Mouse (Mus musculus) MEL (cell line): ENCODE results near the gene Poln. TPM values are rescaled to one million over a fixed set of nuclear protein-coding genes. Genes with fewer than 3 reads are reported as not detected.
A peak's percentile ranks its signal among the peaks of the same experiment; 100 is the strongest.

Source experiments
- DNase-seq: peaks from one replicate; pipeline ENCODE4 v3.0.0; 2011; ENCODE audit warnings: low read depth, low spot score
- H3K27ac ChIP-seq: 2 replicates; pipeline ENCODE4 v1.5.1; 2012; ENCODE audit warnings: low read depth, mild to moderate bottlenecking, control low read depth, low read length, moderate library complexity; ENCODE audit not compliant: control insufficient read depth
- H3K27me3 ChIP-seq, 2 experiments: fragments of 150-350 bp in 1 of 2; sonication (generic) in 1 of 2; 2 replicates each; pipeline ENCODE4 v1.6.1; 2012; ENCODE audit warnings: low read length in 2 of 2, mild to moderate bottlenecking in 2 of 2, improper control_type of control experiment in 1 of 2, moderate library complexity in 1 of 2; ENCODE audit not compliant: insufficient read depth in 2 of 2, control insufficient read depth in 1 of 2
- H3K36me3 ChIP-seq, 2 experiments: 2 replicates each; pipeline ENCODE4 v1.6.1; 2012 to 2014; ENCODE audit warnings: low read length in 2 of 2, improper control_type of control experiment in 1 of 2, inconsistent platforms in 1 of 2, mild to moderate bottlenecking in 1 of 2; ENCODE audit not compliant: insufficient read depth in 2 of 2, control insufficient read depth in 1 of 2
- H3K4me1 ChIP-seq, 2 experiments: fragments of 150-350 bp in 1 of 2; sonication (generic) in 1 of 2; 2 replicates each; pipeline ENCODE4 v1.6.1; 2012; ENCODE audit warnings: low read length in 2 of 2, improper control_type of control experiment in 1 of 2, mild to moderate bottlenecking in 1 of 2; ENCODE audit not compliant: insufficient read depth in 2 of 2, control insufficient read depth in 1 of 2
- H3K4me3 ChIP-seq, 2 experiments: fragments of 150-350 bp in 1 of 2; sonication (generic) in 1 of 2; 2 replicates each; pipeline ENCODE4 v1.5.1; 2012; ENCODE audit warnings: low read depth in 2 of 2, low read length in 2 of 2, mild to moderate bottlenecking in 2 of 2, moderate library complexity in 2 of 2, control low read depth in 1 of 2, improper control_type of control experiment in 1 of 2; ENCODE audit not compliant: control insufficient read depth in 1 of 2, insufficient read depth in 1 of 2
- H3K79me2 ChIP-seq: 2 replicates; pipeline ENCODE4 v1.6.1; 2012; ENCODE audit warnings: mild to moderate bottlenecking, low read length, moderate library complexity; ENCODE audit not compliant: control insufficient read depth, poor library complexity, insufficient read depth
- H3K9ac ChIP-seq: 2 replicates; pipeline ENCODE4 v1.6.1; 2012; ENCODE audit warnings: low read depth, mild to moderate bottlenecking, control low read depth, low read length, moderate library complexity; ENCODE audit not compliant: control insufficient read depth, poor library complexity, severe bottlenecking
- H3K9me3 ChIP-seq: fragments of 150-350 bp; sonication (generic); replicated peaks from 2 replicates; pipeline ENCODE4 v1.6.1; 2012; ENCODE audit warnings: mild to moderate bottlenecking, low read length, improper control_type of control experiment, moderate library complexity; ENCODE audit not compliant: insufficient read depth
- BHLHE40 ChIP-seq: IDR thresholded peaks from 2 replicates; pipeline ENCODE4 v1.6.1; 2012; ENCODE audit warnings: low read depth, mild to moderate bottlenecking, inconsistent platforms, low read length, improper control_type of control experiment, borderline replicate concordance
- CHD1 ChIP-seq: IDR thresholded peaks from 2 replicates; pipeline ENCODE4 v1.6.1; 2012; ENCODE audit warnings: low read depth, mild to moderate bottlenecking, inconsistent platforms, low read length, improper control_type of control experiment
- CHD2 ChIP-seq: IDR thresholded peaks from 2 replicates; pipeline ENCODE4 v1.6.1; 2011; ENCODE audit warnings: low read length, improper control_type of control experiment
- CTCF ChIP-seq, 3 experiments: IDR thresholded peaks in 2 of 3; conservative IDR thresholded peaks in 1 of 3; 2 replicates each; pipeline ENCODE4 v1.5.1; 2011 to 2012; ENCODE audit warnings: low read length in 3 of 3, low read depth in 2 of 3, mild to moderate bottlenecking in 2 of 3, improper control_type of control experiment in 1 of 3, inconsistent platforms in 1 of 3, mixed read lengths in 1 of 3, moderate library complexity in 1 of 3; ENCODE audit not compliant: control insufficient read depth in 1 of 3, insufficient read depth in 1 of 3, poor library complexity in 1 of 3, severe bottlenecking in 1 of 3
- E2F4 ChIP-seq: IDR thresholded peaks from 2 replicates; pipeline ENCODE4 v1.6.1; 2011; ENCODE audit warnings: low read depth, low read length, improper control_type of control experiment, borderline replicate concordance
- ELF1 ChIP-seq: IDR thresholded peaks from 2 replicates; pipeline ENCODE4 v1.6.1; 2014; ENCODE audit warnings: low read depth, mild to moderate bottlenecking, inconsistent platforms, low read length, improper control_type of control experiment, moderate library complexity
- EP300 ChIP-seq, 2 experiments: IDR thresholded peaks; 2 replicates each; pipeline ENCODE4 v1.6.1; 2011; ENCODE audit warnings: improper control_type of control experiment in 2 of 2, low read length in 2 of 2, low read depth in 1 of 2, mild to moderate bottlenecking in 1 of 2
- ETS1 ChIP-seq: IDR thresholded peaks from 2 replicates; pipeline ENCODE4 v1.6.1; 2012; ENCODE audit warnings: low read depth, mild to moderate bottlenecking, inconsistent platforms, low read length, improper control_type of control experiment, moderate library complexity
- GABPA ChIP-seq: IDR thresholded peaks from 2 replicates; pipeline ENCODE4 v1.6.1; 2012; ENCODE audit warnings: low read depth, mild to moderate bottlenecking, inconsistent platforms, low read length, improper control_type of control experiment, moderate library complexity
- HCFC1 ChIP-seq: IDR thresholded peaks from 2 replicates; pipeline ENCODE4 v1.6.1; 2012; ENCODE audit warnings: low read depth, mild to moderate bottlenecking, inconsistent platforms, low read length, improper control_type of control experiment, moderate library complexity
- KAT2A ChIP-seq: conservative IDR thresholded peaks from 2 replicates; pipeline ENCODE4 v1.6.1; 2012; ENCODE audit warnings: low read depth, low read length, improper control_type of control experiment, inconsistent platforms
- MAFK ChIP-seq: IDR thresholded peaks from 2 replicates; pipeline ENCODE4 v1.6.1; 2011; ENCODE audit warnings: low read depth, mild to moderate bottlenecking, low read length, improper control_type of control experiment, borderline replicate concordance
- MAZ ChIP-seq: IDR thresholded peaks from 2 replicates; pipeline ENCODE4 v1.6.1; 2012; ENCODE audit warnings: low read depth, mild to moderate bottlenecking, inconsistent platforms, low read length, improper control_type of control experiment
- MXI1 ChIP-seq: IDR thresholded peaks from 2 replicates; pipeline ENCODE4 v1.6.1; 2011; ENCODE audit warnings: mild to moderate bottlenecking, low read depth, low read length, improper control_type of control experiment
- MYB ChIP-seq: IDR thresholded peaks from 2 replicates; pipeline ENCODE4 v1.6.1; 2011; ENCODE audit warnings: mild to moderate bottlenecking, low read depth, low read length, improper control_type of control experiment
- MYC ChIP-seq: IDR thresholded peaks from 2 replicates; pipeline ENCODE4 v1.6.1; 2011; ENCODE audit warnings: low read depth, mild to moderate bottlenecking, low read length, improper control_type of control experiment, moderate library complexity
- NELFE ChIP-seq: IDR thresholded peaks from 2 replicates; pipeline ENCODE4 v1.6.1; 2011; ENCODE audit warnings: low read depth, low read length, improper control_type of control experiment
- NRF1 ChIP-seq: IDR thresholded peaks from 2 replicates; pipeline ENCODE4 v1.6.1; 2014; ENCODE audit warnings: low read depth, mild to moderate bottlenecking, inconsistent platforms, low read length, improper control_type of control experiment, moderate library complexity; ENCODE audit not compliant: poor library complexity, insufficient read depth, severe bottlenecking
- POLR2AphosphoS2 ChIP-seq: IDR thresholded peaks from 2 replicates; pipeline ENCODE4 v1.6.1; 2011; ENCODE audit warnings: low read length, improper control_type of control experiment
- POLR2AphosphoS5 ChIP-seq: IDR thresholded peaks from 2 replicates; pipeline ENCODE4 v1.6.1; 2012; ENCODE audit warnings: low read depth, borderline replicate concordance, mild to moderate bottlenecking, inconsistent platforms, low read length, moderate library complexity, mixed read lengths
- RAD21 ChIP-seq: IDR thresholded peaks from 2 replicates; pipeline ENCODE4 v1.6.1; 2011; ENCODE audit warnings: mild to moderate bottlenecking, low read depth, low read length, improper control_type of control experiment
- RCOR1 ChIP-seq: IDR thresholded peaks from 2 replicates; pipeline ENCODE4 v1.6.1; 2012; ENCODE audit warnings: low read depth, mild to moderate bottlenecking, inconsistent platforms, low read length, improper control_type of control experiment
- SMC3 ChIP-seq: IDR thresholded peaks from 2 replicates; pipeline ENCODE4 v1.6.1; 2011; ENCODE audit warnings: low read depth, low read length, improper control_type of control experiment
- TAL1 ChIP-seq: IDR thresholded peaks from 2 replicates; pipeline ENCODE4 v1.6.1; 2012; ENCODE audit warnings: mild to moderate bottlenecking, inconsistent platforms, low read length, moderate library complexity, mixed read lengths
- TBP ChIP-seq: IDR thresholded peaks from 2 replicates; pipeline ENCODE4 v1.8.0; 2011; ENCODE audit warnings: low read depth, low read length, improper control_type of control experiment
- TCF12 ChIP-seq: IDR thresholded peaks from 2 replicates; pipeline ENCODE4 v1.6.1; 2014; ENCODE audit warnings: low read depth, mild to moderate bottlenecking, inconsistent platforms, low read length, improper control_type of control experiment, moderate library complexity
- UBTF ChIP-seq: IDR thresholded peaks from 2 replicates; pipeline ENCODE4 v1.6.1; 2012; ENCODE audit warnings: low read depth, mild to moderate bottlenecking, inconsistent platforms, low read length, improper control_type of control experiment, moderate library complexity, borderline replicate concordance; ENCODE audit not compliant: insufficient read depth
- USF1 ChIP-seq: IDR thresholded peaks from 2 replicates; pipeline ENCODE4 v1.6.1; 2014; ENCODE audit warnings: low read depth, mild to moderate bottlenecking, inconsistent platforms, low read length, improper control_type of control experiment, moderate library complexity
- USF2 ChIP-seq, 2 experiments: IDR thresholded peaks; 2 replicates each; pipeline ENCODE4 v1.6.1; 2011 to 2012; ENCODE audit warnings: improper control_type of control experiment in 2 of 2, low read length in 2 of 2, borderline replicate concordance in 1 of 2, inconsistent platforms in 1 of 2, low read depth in 1 of 2, mild to moderate bottlenecking in 1 of 2; ENCODE audit not compliant: insufficient read depth in 1 of 2
- ZC3H11A ChIP-seq: IDR thresholded peaks from 2 replicates; pipeline ENCODE4 v1.6.1; 2012; ENCODE audit warnings: low read depth, mild to moderate bottlenecking, inconsistent platforms, low read length, improper control_type of control experiment
- ZKSCAN1 ChIP-seq: IDR thresholded peaks from 2 replicates; pipeline ENCODE4 v1.6.1; 2012; ENCODE audit warnings: low read depth, mild to moderate bottlenecking, inconsistent platforms, low read length, improper control_type of control experiment, moderate library complexity
- ZMIZ1 ChIP-seq: IDR thresholded peaks from 2 replicates; pipeline ENCODE4 v1.6.1; 2012; ENCODE audit warnings: low read depth, mild to moderate bottlenecking, inconsistent platforms, low read length, improper control_type of control experiment, moderate library complexity
- ZNF384 ChIP-seq: IDR thresholded peaks from 2 replicates; pipeline ENCODE4 v1.6.1; 2012; ENCODE audit warnings: low read depth, mild to moderate bottlenecking, inconsistent platforms, low read length, improper control_type of control experiment
- polyA plus RNA-seq, 2 experiments: library from polyadenylated mRNA; stranded (reverse) in 1 of 2; unstranded in 1 of 2; fragments of >175 nt in 1 of 2; fragments of >200 nt in 1 of 2; gene quantifications; 2 replicates each; pipeline versions ENCODE4 v1.2.1 to v1.2.4; 2012; ENCODE audit warnings: low replicate concordance in 2 of 2, low read depth in 1 of 2; ENCODE audit not compliant: insufficient read length in 2 of 2, insufficient read depth in 1 of 2, missing spikeins in 1 of 2
- total RNA-seq: library from RNA; depleted of rRNA; stranded (reverse); fragments of 300-350 nt; gene quantifications from 2 replicates; pipeline ENCODE4 v1.2.3, GENCODE M21; 2012; rRNA removed

The Poln gene
- total RNA-seq (0.50 and 0.88 TPM in 2 replicates), polyA plus RNA-seq (1 to 10 TPM in 1 of 2 experiments, not detected in 1; 1.0 TPM)

GRCm38 (mm10) chr5:34168950-34169891 lies at the start of gene Poln, which contains the start of gene Haus3:
Poln (minus strand) TSS chr5:34169448.
Haus3 (minus strand) TSS chr5:34169527.
- Histone ChIP-seq H3K9ac (peak within 1 kb of the TSS; percentile 90), H3K4me1 (peaks cover 7 to 26% of the 10 kb centered on the region in 2 experiments), H3K27ac (peak within 1 kb of the TSS; percentile 91), H3K9me3 (no peaks in the 10 kb centered on the region), H3K36me3 (peaks cover 15 to 33% of the 10 kb centered on the region in 2 experiments), H3K79me2 (peaks cover 28% of the 10 kb centered on the region), H3K27me3 (no peaks in the 10 kb centered on the region), H3K4me3 (peak within 1 kb of the TSS; percentile 78 to 85)
- peak; percentile 100 for DNase-seq
- TF ChIP-seq TCF12, result peak; percentile 44
- TF ChIP-seq TBP, result peak; percentile 80
- no peak for TF ChIP-seq CHD1
- no peak for TF ChIP-seq RAD21
- TF ChIP-seq POLR2AphosphoS5, result no peak
- TF ChIP-seq GABPA, result no peak
- peak; percentile 81 for TF ChIP-seq ELF1
- no peak; the same call in 1 of the 2 replicates for TF ChIP-seq MAFK
- TF ChIP-seq RCOR1, result 0 out of 2 replicates have a peak, but pooled peaks have one; percentile 28
- TF ChIP-seq USF1, result no peak
- TF ChIP-seq MYC, result peak; percentile 91
- peak; percentile 31; the same call in 1 of the 2 replicates for TF ChIP-seq ZNF384
- TF ChIP-seq ZC3H11A, result 0 out of 2 replicates have a peak, but pooled peaks have one; percentile 14
- no peak for TF ChIP-seq SMC3
- TF ChIP-seq MAZ, result peak; percentile 82; the same call in 1 of the 2 replicates
- 0 out of 2 replicates have a peak, but pooled peaks have one; percentile 50 for TF ChIP-seq UBTF
- no peak for TF ChIP-seq E2F4
- TF ChIP-seq BHLHE40, result no peak
- TF ChIP-seq USF2 (IDR thresholded peaks at IDR 0.05; ENCODE audit: borderline replicate concordance in 1 of 2, insufficient read depth in 1 of 2, low read depth in 1 of 2, low read length in 2 of 2), result no peak
- TF ChIP-seq CHD2, result peak; percentile 21; the same call in 1 of the 2 replicates
- peak; percentile 90 for TF ChIP-seq NRF1
- no peak for TF ChIP-seq ZKSCAN1
- peak; percentile 78 for TF ChIP-seq ETS1
- peak; percentile 37 to 72; a peak in 3 of 4 replicates for TF ChIP-seq EP300 (IDR thresholded peaks at IDR 0.05; ENCODE audit: low read depth in 1 of 2, low read length in 2 of 2)
- TF ChIP-seq MYB, result peak; percentile 80; the same call in 1 of the 2 replicates
- TF ChIP-seq CTCF (IDR thresholded peaks at IDR 0.05 in 2 of 3, conservative IDR thresholded peaks at IDR 0.05 in 1 of 3; ENCODE audit: control insufficient read depth in 1 of 3, insufficient read depth in 1 of 3, low read depth in 2 of 3, low read length in 3 of 3, poor library complexity in 1 of 3, severe bottlenecking in 1 of 3), result no peak
- TF ChIP-seq HCFC1, result peak; percentile 84
- TF ChIP-seq NELFE, result peak; percentile 96
- peak; percentile 65 for TF ChIP-seq MXI1
- TF ChIP-seq POLR2AphosphoS2, result peak; percentile 99
- no peak for TF ChIP-seq TAL1
- peak; percentile 95 for TF ChIP-seq ZMIZ1
- peak; percentile 3; the same call in 1 of the 2 replicates for TF ChIP-seq KAT2A
